Mouse (Mus musculus) left cerebral cortex, postnatal 14 days (tissue): Measurements from ENCODE around the gene Dmrtc1c2. TPM values are rescaled to one million over a fixed set of nuclear protein-coding genes. Genes with fewer than 3 reads are reported as not detected.
"Not testable (repeated sequence)": the region's sequence is repeated elsewhere in the genome, so short reads cannot be mapped to it uniquely, and the experiment has no call there.

ENCODE experiments used
- DNase-seq, 2 experiments: peaks; one replicate each; pipeline ENCODE4 v3.0.0; 2021 to 2022; ENCODE audit warnings: low spot score in 2 of 2, mixed read lengths in 1 of 2
- intact Hi-C: fragments of 180-260 bp; cut with DNase I; formaldehyde crosslinking; loops from one replicate; pipeline ENCODE4 v1.15.1; 2025
- long read RNA-seq, 2 experiments: library from polyadenylated mRNA; stranded (forward); transcript quantifications; one replicate each; pipeline ENCODE4 v2.0.0; 2021
- total RNA-seq, 2 experiments: library from RNA; stranded (reverse); gene quantifications; 2 replicates each; pipeline ENCODE4 v1.2.3; 2021

The Dmrtc1c2 gene
- total RNA-seq = not detected
- long read RNA-seq, experiment 1 = 0 reads
- long read RNA-seq, experiment 2 = 0 reads

- DNase-seq, intact Hi-C loops: not testable (repeated sequence)
Observed at GRCm38 (mm10) chrX:102854516-102854915, at the start of gene Dmrtc1c2. Gene Dmrtc1c2, minus strand, starts transcription at chrX:102854616.

GRCm38 (mm10) chrX:102867871-102868270 is 13.5 kb upstream of the Dmrtc1c2 start, which contains the start of gene 1700031F05Rik:
Gene 1700031F05Rik, minus strand, starts transcription at chrX:102867971.
- DNase-seq = no peak
- intact Hi-C loops = no loop called here

- DNase-seq = no peak
- intact Hi-C loops = no loop called here
Observed at GRCm38 (mm10) chrX:102812311-102812710, 42.1 kb downstream of the Dmrtc1c2 start.

- intact Hi-C loops = not testable (repeated sequence)
Observed at GRCm38 (mm10) chrX:102802663-102803062, 51.8 kb downstream of the Dmrtc1c2 start, which contains the start of gene Dmrtc1c1. Gene Dmrtc1c1, plus strand, starts transcription at chrX:102802963.

More at GRCm38 (mm10) chrX:102802663-102803062, 51.8 kb downstream of the Dmrtc1c2 start, which contains the start of gene Dmrtc1c1:
- not testable (repeated sequence) for DNase-seq

Other genes with a start within 250 kb of the Dmrtc1c2 start
- gene Phka1, start 210.4 kb downstream of the Dmrtc1c2 start, total RNA-seq = 10 to 100 TPM; 17.3 to 18.6 TPM
- not detected for gene Gm3880, start 167.6 kb downstream of the Dmrtc1c2 start, total RNA-seq
- not detected for gene Gm9112, start 147.0 kb downstream of the Dmrtc1c2 start, total RNA-seq
- not detected for gene Dmrtc1b, start 146.8 kb downstream of the Dmrtc1c2 start, total RNA-seq
- gene Dmrtc1c1, start 51.7 kb downstream of the Dmrtc1c2 start, total RNA-seq = not detected
- not detected for gene 1700031F05Rik, start 13.4 kb upstream of the Dmrtc1c2 start, total RNA-seq
- 1 to 10 TPM; 3.0 TPM for gene Dmrtc1a, start 54.1 kb upstream of the Dmrtc1c2 start, total RNA-seq
- gene 1700011M02Rik, start 54.3 kb upstream of the Dmrtc1c2 start, total RNA-seq = not detected
- not detected for gene 1700018G05Rik, start 73.8 kb upstream of the Dmrtc1c2 start, total RNA-seq